Comparison of ENCODE assay signal across 30 mouse cellular contexts in genomic region chr10:31551850-31552249, GRCm38 (mm10). TPM values are rescaled to one million over a fixed set of nuclear protein-coding genes. Genes with fewer than 3 reads are reported as not detected.
DNase-seq lines count a peak whose midpoint lies in the region; ATAC-seq and TF ChIP-seq lines count a peak whose summit lies in the region.
"Had no signal": no experiment of that assay in that cellular context is flagged by ENCODE, and none has a peak within 500 bp of the region (broad histone marks: within the 10 kb centered on the region; RNA-seq: fewer than 3 reads in every experiment).

No protein-coding gene starts in this region.

- no peak overlapping the region for H3K4me3 ChIP-seq in hindbrain, embryonic 13.5 days
- no peak overlapping the region for H3K4me3 ChIP-seq in hindbrain, embryonic 16.5 days (ENCODE audit: low read length)
- H3K4me3 ChIP-seq in liver, adult 2 months (ENCODE audit: insufficient read depth, low read depth, low read length) = peak overlapping the region; percentile 33; the same call in 1 of the 2 replicates
- no peak overlapping the region for H3K4me3 ChIP-seq in liver, embryonic 11.5 days (ENCODE audit: low read depth, low read length)
- H3K4me3 ChIP-seq in forebrain, embryonic 15.5 days = no peak overlapping the region
- H3K4me3 ChIP-seq in heart, embryonic 10.5 days = no peak overlapping the region
- H3K4me3 ChIP-seq: erythroblast, embryonic 14.5 days; heart, embryonic 12.5 days; limb, embryonic 13.5 days; midbrain, embryonic 10.5 days; myocyte had no signal

- DNase-seq in liver, adult 2 months (ENCODE audit: extremely low read depth, low read depth, low spot score) = peak; percentile 90
- DNase-seq in liver, embryonic 11.5 days (ENCODE audit: low spot score) = no peak
- peak; percentile 69 for DNase-seq in 416B (ENCODE audit: low read depth)
- no peak for DNase-seq in heart, embryonic 10.5 days (ENCODE audit: low spot score)
- DNase-seq: adrenal gland, adult 2 months; adrenal gland, postnatal 36 days; B cell, adult 2 months; cerebellum, adult 18-20 months; cerebellum, postnatal 10 days; gastrocnemius, postnatal 25 days; heart, adult 18-20 months; heart, postnatal 4 days; kidney, adult 9 months; kidney, postnatal 14 days; lung, embryonic 14.5 days; lung, postnatal 14 days; right cerebral cortex, adult 18-20 months; spleen, adult 18-20 months; thymus, adult 18-20 months; thymus, postnatal 36 days had no signal

- no peaks in the 10 kb centered on the region for H3K36me3 ChIP-seq in hindbrain, embryonic 13.5 days
- no peaks in the 10 kb centered on the region for H3K36me3 ChIP-seq in hindbrain, embryonic 16.5 days (ENCODE audit: control insufficient read depth, insufficient read depth, low read length)
- no peaks in the 10 kb centered on the region for H3K36me3 ChIP-seq in liver, adult 2 months (ENCODE audit: control insufficient read depth, insufficient read depth, low read length)
- H3K36me3 ChIP-seq in liver, embryonic 11.5 days (ENCODE audit: control insufficient read depth, insufficient read depth, low read length) = no peaks in the 10 kb centered on the region
- no peaks in the 10 kb centered on the region for H3K36me3 ChIP-seq in forebrain, embryonic 15.5 days
- no peaks in the 10 kb centered on the region for H3K36me3 ChIP-seq in heart, embryonic 10.5 days
- H3K36me3 ChIP-seq: heart, embryonic 12.5 days; limb, embryonic 13.5 days; midbrain, embryonic 10.5 days had no signal

- TF ChIP-seq POLR2A in liver, adult 2 months (IDR thresholded peaks at IDR 0.05; ENCODE audit: extremely low read depth, insufficient read depth, low read length) = no peak

- H3K4me1 ChIP-seq in hindbrain, embryonic 13.5 days (replicated peaks) = peaks cover 7% of the 10 kb centered on the region
- H3K4me1 ChIP-seq in hindbrain, embryonic 16.5 days (ENCODE audit: control insufficient read depth, insufficient read depth, low read depth, low read length) = peaks cover 2% of the 10 kb centered on the region; the same call in 1 of the 2 replicates
- peaks cover 3% of the 10 kb centered on the region; the same call in 1 of the 2 replicates for H3K4me1 ChIP-seq in liver, adult 2 months (ENCODE audit: control insufficient read depth, insufficient read depth, low read length)
- no peaks in the 10 kb centered on the region for H3K4me1 ChIP-seq in liver, embryonic 11.5 days (replicated peaks; ENCODE audit: control insufficient read depth, insufficient read depth, low read length)
- peaks cover 9% of the 10 kb centered on the region; the same call in 1 of the 2 replicates for H3K4me1 ChIP-seq in forebrain, embryonic 15.5 days
- no peaks in the 10 kb centered on the region for H3K4me1 ChIP-seq in heart, embryonic 10.5 days
- H3K4me1 ChIP-seq: heart, embryonic 12.5 days; limb, embryonic 13.5 days; midbrain, embryonic 10.5 days had no signal

- H3K79me2 ChIP-seq in liver, adult 2 months (ENCODE audit: control insufficient read depth, insufficient read depth, low read length) = peaks cover 16% of the 10 kb centered on the region; the same call in 1 of the 2 replicates

- no peak overlapping the region for H3K4me2 ChIP-seq in hindbrain, embryonic 13.5 days
- H3K4me2 ChIP-seq in hindbrain, embryonic 16.5 days (ENCODE audit: low read length) = no peak overlapping the region
- no peak overlapping the region for H3K4me2 ChIP-seq in liver, embryonic 11.5 days
- H3K4me2 ChIP-seq in forebrain, embryonic 15.5 days (replicated peaks) = no peak overlapping the region
- H3K4me2 ChIP-seq: heart, embryonic 12.5 days; limb, embryonic 13.5 days; lung, embryonic 14.5 days had no signal

- no peaks in the 10 kb centered on the region for H3K27me3 ChIP-seq in hindbrain, embryonic 13.5 days
- no peaks in the 10 kb centered on the region for H3K27me3 ChIP-seq in hindbrain, embryonic 16.5 days (replicated peaks; ENCODE audit: control insufficient read depth, insufficient read depth, low read length)
- H3K27me3 ChIP-seq in liver, adult 2 months (ENCODE audit: control insufficient read depth, insufficient read depth, low read length) = no peaks in the 10 kb centered on the region
- no peaks in the 10 kb centered on the region for H3K27me3 ChIP-seq in liver, embryonic 11.5 days (replicated peaks; ENCODE audit: control insufficient read depth, insufficient read depth, low read length)
- H3K27me3 ChIP-seq in forebrain, embryonic 15.5 days = no peaks in the 10 kb centered on the region
- no peaks in the 10 kb centered on the region for H3K27me3 ChIP-seq in heart, embryonic 10.5 days (ENCODE audit: insufficient read depth, poor library complexity, severe bottlenecking)
- H3K27me3 ChIP-seq: heart, embryonic 12.5 days; limb, embryonic 13.5 days had no signal

- no peaks in the 10 kb centered on the region for H3K9me3 ChIP-seq in hindbrain, embryonic 13.5 days
- no peaks in the 10 kb centered on the region for H3K9me3 ChIP-seq in hindbrain, embryonic 16.5 days (ENCODE audit: control insufficient read depth, low read length)
- H3K9me3 ChIP-seq in liver, embryonic 11.5 days (ENCODE audit: control insufficient read depth, low read length) = no peaks in the 10 kb centered on the region
- H3K9me3 ChIP-seq in forebrain, embryonic 15.5 days = no peaks in the 10 kb centered on the region
- H3K9me3 ChIP-seq in heart, embryonic 10.5 days = no peaks in the 10 kb centered on the region
- H3K9me3 ChIP-seq: heart, embryonic 12.5 days; limb, embryonic 13.5 days; midbrain, embryonic 10.5 days had no signal

- 85% methylated on average over 7 of the region's 7 CpGs for WGBS in hindbrain, embryonic 13.5 days
- WGBS in hindbrain, embryonic 16.5 days = 78% methylated on average over 7 of the region's 7 CpGs
- WGBS in liver, adult 2 months = 24% methylated on average over 7 of the region's 7 CpGs
- WGBS in liver, embryonic 11.5 days = 63% methylated on average over 7 of the region's 7 CpGs
- WGBS in forebrain, embryonic 15.5 days = 75% methylated on average over 7 of the region's 7 CpGs
- WGBS in heart, embryonic 10.5 days = 81% methylated on average over 7 of the region's 7 CpGs

- no peak overlapping the region for H3K9ac ChIP-seq in hindbrain, embryonic 13.5 days
- no peak overlapping the region for H3K9ac ChIP-seq in hindbrain, embryonic 16.5 days (ENCODE audit: low read depth, low read length)
- H3K9ac ChIP-seq in liver, adult 2 months (ENCODE audit: low read depth, low read length) = peak overlapping the region; percentile 53; the same call in 1 of the 2 replicates
- no peak overlapping the region for H3K9ac ChIP-seq in liver, embryonic 11.5 days (ENCODE audit: low read depth, low read length)
- H3K9ac ChIP-seq in forebrain, embryonic 15.5 days (replicated peaks) = no peak overlapping the region
- H3K9ac ChIP-seq: heart, embryonic 12.5 days; limb, embryonic 13.5 days; liver, embryonic 14.5 days; lung, embryonic 14.5 days had no signal

- TF ChIP-seq CTCF in liver, adult 2 months (IDR thresholded peaks at IDR 0.05; ENCODE audit: low read depth, low read length) = no peak

- H3K27ac ChIP-seq in hindbrain, embryonic 13.5 days = peak overlapping the region; percentile 19; the same call in 1 of the 2 replicates
- no peak overlapping the region for H3K27ac ChIP-seq in hindbrain, embryonic 16.5 days (ENCODE audit: low read depth, low read length)
- peak overlapping the region; percentile 91 for H3K27ac ChIP-seq in liver, adult 2 months (replicated peaks; ENCODE audit: insufficient read depth, low read depth, low read length)
- H3K27ac ChIP-seq in liver, embryonic 11.5 days (ENCODE audit: low read depth, low read length) = no peak overlapping the region
- H3K27ac ChIP-seq in forebrain, embryonic 15.5 days (replicated peaks) = peak overlapping the region; percentile 68
- H3K27ac ChIP-seq in heart, embryonic 10.5 days = no peak overlapping the region
- H3K27ac ChIP-seq: limb, embryonic 13.5 days; liver, embryonic 14.5 days; midbrain, embryonic 10.5 days had no signal

- no peak for ATAC-seq in hindbrain, embryonic 13.5 days (ENCODE audit: low FRiP score)
- no peak for ATAC-seq in hindbrain, embryonic 16.5 days
- no peak for ATAC-seq in liver, embryonic 11.5 days (replicated peaks; ENCODE audit: low FRiP score)
- ATAC-seq in forebrain, embryonic 15.5 days (replicated peaks) = no peak
- ATAC-seq: intestine, postnatal 0 days had no signal

RNA-seq across cellular contexts. Expression of gene Rnf217, which starts 57.1 kb away (rescaled TPM):
- 1.5 TPM in 2 replicates for polyA plus RNA-seq in hindbrain, embryonic 13.5 days (2015; fragmentation: Nextera tagmentation; extraction: Ambion mirVana)
- polyA plus RNA-seq in hindbrain, embryonic 16.5 days (2015; fragmentation: Nextera tagmentation; extraction: Ambion mirVana) = 1.6 TPM in 2 replicates
- total RNA-seq in liver, adult 2 months (2014; rRNA removed) = 7.8 and 8.0 TPM in 2 replicates
- polyA plus RNA-seq in liver, adult 2 months (2012; rRNA removed) = 2.4 and 3.5 TPM in 2 replicates
- polyA plus RNA-seq in liver, embryonic 11.5 days (2014; fragmentation: Nextera tagmentation; extraction: Ambion mirVana) = 0.55 and 0.67 TPM in 2 replicates
- polyA plus RNA-seq in forebrain, embryonic 15.5 days (2015; fragmentation: Nextera tagmentation; extraction: Ambion mirVana) = 1.5 and 1.6 TPM in 2 replicates
- polyA plus RNA-seq in heart, embryonic 10.5 days (2016; fragmentation: Nextera tagmentation; extraction: Ambion mirVana) = 0.84 and 1.1 TPM in 2 replicates
- polyA plus RNA-seq: erythroblast, embryonic 14.5 days had no signal

Comparison
In these comparisons a context has a peak if more than half of its experiments do, and no peak if none do; other contexts are left out.
1. H3K27ac ChIP-seq: peak in hindbrain, embryonic 13.5 days (single experiment), liver, adult 2 months (single experiment) and forebrain, embryonic 15.5 days (single experiment); none in hindbrain, embryonic 16.5 days (single experiment), liver, embryonic 11.5 days (single experiment) and heart, embryonic 10.5 days (single experiment).
2. DNase-seq: peak in liver, adult 2 months (single experiment) and 416B (single experiment); none in liver, embryonic 11.5 days (single experiment) and heart, embryonic 10.5 days (single experiment).